Mouse (Mus musculus): ENCODE data around the gene Rbm3. TPM values are rescaled to one million over a fixed set of nuclear protein-coding genes. Genes with fewer than 3 reads are reported as not detected.
A peak's percentile ranks its signal among the peaks of the same experiment; 100 is the strongest.
"Not testable (repeated sequence)": the region's sequence is repeated elsewhere in the genome, so short reads cannot be mapped to it uniquely, and the experiment has no call there.

Gene Rbm3
- total RNA-seq, 2 experiments from 2014 or later, result 97.4 to 123 TPM

- intact Hi-C loops (cut with DNase I), result loop anchor here (1.0 kb wide), 1 partner anchor 13 kb away; the partner anchor contains the start of gene Rbm3
- DNase-seq (ENCODE audit: low spot score in 2 of 2), result peak; percentile 88 to 95
Measured at GRCm38 (mm10) chrX:8132017-8132976, 13.4 kb downstream of the Rbm3 start, which contains the start of gene Wdr13. Wdr13 (minus strand) TSS chrX:8132892.

DNA sequence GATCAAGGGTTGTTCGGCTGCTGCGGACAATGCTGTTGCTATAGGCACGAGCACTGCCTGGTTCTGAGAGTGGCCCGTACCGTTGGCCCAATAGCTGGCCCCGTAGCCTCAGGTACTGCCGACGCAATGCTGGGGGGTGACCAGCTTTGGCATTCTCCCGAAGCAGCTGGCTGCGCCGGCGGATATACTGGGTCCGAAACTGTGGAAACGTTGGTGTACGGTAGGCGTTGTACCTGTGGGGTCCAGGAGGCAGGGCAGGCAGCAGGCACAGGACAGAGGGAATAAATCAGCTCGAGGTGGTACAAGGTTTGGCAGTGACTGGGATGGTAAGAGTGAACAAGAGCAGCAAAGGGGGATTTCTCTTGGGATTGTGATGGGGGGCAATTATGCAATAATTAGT, 14.3 kb downstream of the Rbm3 start:
- no peak for DNase-seq (ENCODE audit: low spot score in 2 of 2)
- intact Hi-C loops (cut with DNase I), result no loop called here

GRCm38 (mm10) chrX:8125235-8125634, 20.4 kb downstream of the Rbm3 start:
- intact Hi-C loops (cut with DNase I), result no loop called here
- no peak for DNase-seq (ENCODE audit: low spot score in 2 of 2)

GRCm38 (mm10) chrX:8123821-8124470, 21.7 kb downstream of the Rbm3 start:
- intact Hi-C loops (cut with DNase I), result no loop called here
- DNase-seq (ENCODE audit: low spot score in 2 of 2), result no peak

GRCm38 (mm10) chrX:8117264-8117663, 28.4 kb downstream of the Rbm3 start:
- no peak for DNase-seq (ENCODE audit: low spot score in 2 of 2)
- intact Hi-C loops (cut with DNase I), result loop anchor here (10.0 kb wide), 1 partner anchor 202 kb away; the partner anchor contains the start of gene Pcsk1n

DNA sequence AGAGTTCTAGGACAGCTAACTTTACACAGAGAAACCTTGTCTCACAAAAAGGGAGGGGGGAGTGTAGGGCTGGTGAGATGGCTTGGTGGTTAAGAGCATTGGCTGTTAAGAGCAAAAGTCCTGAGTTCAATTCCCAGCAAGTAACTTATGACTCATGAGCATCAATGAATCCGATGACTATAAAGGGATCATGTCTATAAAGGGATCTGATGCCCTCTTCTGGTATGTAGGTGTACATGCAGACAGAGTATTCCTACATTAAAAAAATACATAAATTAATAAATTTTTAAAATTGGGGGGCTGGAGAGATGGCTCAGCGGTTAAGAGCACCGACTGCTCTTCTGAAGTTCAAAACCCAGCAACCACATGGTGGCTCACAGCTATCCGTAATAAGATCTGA, 30.4 kb downstream of the Rbm3 start:
- intact Hi-C loops (cut with DNase I), result loop anchor here (10.0 kb wide), 1 partner anchor 200 kb away; the partner anchor contains the start of gene Pcsk1n
- DNase-seq (ENCODE audit: low spot score in 2 of 2), result no peak

DNA sequence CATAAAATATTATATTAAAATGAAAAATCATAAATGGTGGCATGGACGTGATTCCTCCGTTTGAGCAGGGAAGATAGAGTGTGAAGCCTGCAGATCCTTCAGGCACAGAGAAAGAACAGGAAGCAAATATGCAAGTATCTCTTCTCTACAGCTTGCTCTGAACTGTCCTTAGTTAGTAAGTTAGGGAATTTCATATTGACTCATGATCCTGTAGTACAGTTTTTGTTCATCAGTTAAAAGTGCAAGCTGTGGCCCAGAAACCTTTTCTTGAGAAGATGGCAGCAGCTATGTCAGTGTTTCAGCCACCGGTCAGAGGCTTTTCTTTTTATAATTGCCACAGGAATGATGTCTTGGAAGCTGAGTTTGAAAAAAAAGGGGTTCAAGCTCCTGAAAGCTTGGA, 40.7 kb downstream of the Rbm3 start:
- intact Hi-C loops (cut with DNase I), result no loop called here
- DNase-seq (ENCODE audit: low spot score in 2 of 2), result no peak

DNA sequence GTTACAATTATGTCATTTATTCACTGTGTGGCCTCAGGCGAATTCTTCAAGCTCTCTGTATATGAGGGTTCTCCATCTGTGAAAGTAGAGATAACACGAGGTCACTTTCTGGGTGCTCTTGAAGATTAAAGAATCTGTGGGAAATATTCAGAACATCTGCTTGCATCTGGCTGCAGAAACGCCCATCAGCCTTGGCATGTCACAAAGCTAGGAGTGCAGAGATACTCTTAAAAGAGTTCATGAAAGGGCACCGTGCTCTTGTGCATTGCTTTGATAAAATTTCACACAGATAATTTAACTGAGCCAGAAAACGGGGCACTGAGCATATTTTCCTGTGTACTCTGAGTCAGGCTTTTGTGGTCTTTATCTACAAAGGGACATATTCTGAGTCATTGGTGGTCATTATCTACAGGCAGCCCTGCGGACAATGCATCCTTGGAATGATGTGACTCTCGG, 43.4 kb downstream of the Rbm3 start:
- no peak for DNase-seq (ENCODE audit: low spot score in 2 of 2)
- intact Hi-C loops (cut with DNase I), result no loop called here

DNA sequence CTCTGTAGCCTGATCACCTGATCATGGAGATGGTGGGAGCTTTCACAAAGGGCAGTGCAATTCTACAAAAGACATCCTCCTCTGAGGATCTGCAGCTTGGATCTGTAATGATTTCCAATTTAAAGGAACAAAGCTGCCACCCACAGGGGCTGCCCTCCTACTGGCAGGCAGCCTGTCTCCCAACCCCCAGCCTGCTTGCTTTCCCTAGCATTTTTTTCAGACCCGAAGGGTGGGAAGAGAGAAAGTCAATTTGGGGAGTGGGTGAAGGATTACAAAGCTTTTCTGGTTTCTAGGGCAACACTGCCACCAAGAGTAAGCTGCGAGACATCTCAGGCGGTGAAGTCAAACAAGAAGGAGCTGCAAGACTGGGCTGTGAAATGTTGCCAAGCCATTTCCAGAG, 44.7 kb downstream of the Rbm3 start:
- DNase-seq (ENCODE audit: low spot score in 2 of 2), result peak; percentile 42 to 62
- intact Hi-C loops (cut with DNase I), result no loop called here

DNA sequence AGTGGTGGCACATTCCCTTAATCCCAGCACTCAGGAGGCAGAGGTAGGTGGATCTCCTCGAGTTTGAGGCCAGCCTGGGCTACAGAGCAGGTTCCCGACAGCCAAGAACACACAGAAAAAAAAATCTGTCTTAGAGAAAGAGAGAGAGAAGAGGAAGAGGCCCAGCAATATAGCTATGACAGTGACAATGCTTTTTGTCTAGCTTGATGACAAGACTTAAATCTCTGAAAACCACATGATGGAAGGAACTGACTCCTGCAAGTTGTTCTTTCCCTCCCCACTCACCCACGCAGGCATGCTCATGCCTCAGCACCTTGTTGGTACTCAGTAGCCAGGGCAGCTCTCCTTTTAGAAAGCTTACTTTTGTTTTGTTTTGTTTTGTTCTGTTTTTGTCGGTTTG, 46.2 kb downstream of the Rbm3 start:
- intact Hi-C loops (cut with DNase I), result no loop called here
- DNase-seq (ENCODE audit: low spot score in 2 of 2), result no peak

GRCm38 (mm10) chrX:8096787-8097242, 48.9 kb downstream of the Rbm3 start:
- DNase-seq (ENCODE audit: low spot score in 2 of 2), result peak; percentile 94 to 98
- intact Hi-C loops (cut with DNase I), result no loop called here

DNA sequence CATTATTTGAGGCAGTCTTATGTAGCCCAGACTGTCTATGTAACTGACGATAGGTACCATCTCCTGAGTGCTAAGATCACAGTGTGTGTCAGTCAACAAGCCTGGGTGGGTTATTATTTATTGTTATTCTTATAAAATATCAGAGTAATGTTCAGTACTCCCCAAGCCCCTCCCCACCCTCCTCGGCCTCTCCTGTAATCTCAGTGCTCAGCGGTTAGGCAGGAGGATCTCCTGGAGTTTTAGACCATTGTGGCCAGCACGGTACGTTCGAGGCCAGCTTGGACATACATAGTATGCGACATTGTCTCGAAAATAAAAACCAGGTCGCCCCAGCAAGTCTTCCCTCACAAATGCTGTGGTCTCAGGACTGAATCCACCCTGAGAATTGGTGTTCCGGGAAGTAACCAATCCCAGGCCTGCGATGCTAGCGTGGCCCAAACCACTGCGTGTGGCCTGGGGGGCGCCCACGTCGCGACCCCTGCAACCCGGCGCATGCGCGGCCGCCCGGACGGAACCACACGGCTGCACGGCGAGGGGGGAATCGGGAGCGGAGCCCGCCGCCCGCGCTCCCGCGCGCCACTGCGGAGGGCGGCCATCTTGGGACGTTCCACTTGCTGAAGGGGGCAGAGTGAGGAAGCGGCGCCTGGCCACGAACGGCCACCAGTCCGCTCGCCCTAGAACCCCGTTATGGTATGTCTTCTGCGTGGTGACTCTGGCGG, 49.5 kb downstream of the Rbm3 start:
- DNase-seq (ENCODE audit: low spot score in 2 of 2), result peak; percentile 81 to 85
- intact Hi-C loops (cut with DNase I), result not testable (repeated sequence)

- DNase-seq (ENCODE audit: low spot score in 2 of 2), result no peak
- intact Hi-C loops (cut with DNase I), result no loop called here
Measured at GRCm38 (mm10) chrX:8095546-8095945, 50.1 kb downstream of the Rbm3 start.

GRCm38 (mm10) chrX:8090954-8091347, 54.7 kb downstream of the Rbm3 start:
- intact Hi-C loops (cut with DNase I); DNase-seq (ENCODE audit: low spot score in 2 of 2): not testable (repeated sequence)

GRCm38 (mm10) chrX:8090346-8090953, 55.2 kb downstream of the Rbm3 start, which contains the start of gene Was:
Was (minus strand) TSS chrX:8090498.
- no peak for DNase-seq (ENCODE audit: low spot score in 2 of 2)
- intact Hi-C loops (cut with DNase I), result no loop called here

DNA sequence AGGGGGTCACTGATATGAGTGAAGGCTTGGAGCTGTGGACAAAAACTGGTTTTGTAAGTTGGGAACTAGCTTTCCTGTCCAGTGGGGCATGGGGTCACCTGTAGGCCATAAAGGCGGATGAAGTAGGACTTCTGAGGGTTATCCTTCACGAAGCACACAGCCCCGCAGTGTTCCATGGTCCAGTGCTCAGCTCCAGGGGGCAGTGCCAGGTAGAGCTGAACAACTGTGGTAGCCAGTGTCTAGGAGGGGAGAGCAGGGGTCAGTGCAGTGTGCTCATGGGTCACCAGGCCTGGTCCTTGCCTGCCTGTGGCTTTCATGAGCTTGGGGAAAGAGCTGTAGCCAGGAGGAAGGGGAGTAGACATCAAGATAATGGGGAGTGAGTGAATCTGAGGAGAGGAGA, 55.9 kb downstream of the Rbm3 start:
- intact Hi-C loops (cut with DNase I), result no loop called here
- no peak for DNase-seq (ENCODE audit: low spot score in 2 of 2)

Measured in left cerebral cortex, postnatal 25 days (tissue).